Mouse (Mus musculus): ENCODE data around the gene Fkbp2. TPM values are rescaled to one million over a fixed set of nuclear protein-coding genes. Genes with fewer than 3 reads are reported as not detected.
A peak's percentile ranks its signal among the peaks of the same experiment; 100 is the strongest.

Gene Fkbp2
- polyA plus RNA-seq (2016; fragmentation: Nextera tagmentation; extraction: Ambion mirVana), result 90.2 and 93.0 TPM in 2 replicates

- peak within 1 kb of the TSS; percentile 75 for H3K27ac ChIP-seq
- WGBS, result 1% methylated on average over 38 of the region's 38 CpGs
- H3K4me1 ChIP-seq, result peaks cover 47% of the 10 kb centered on the region
- H3K4me3 ChIP-seq, result peak within 1 kb of the TSS; percentile 69
- H3K9ac ChIP-seq, result peak within 1 kb of the TSS; percentile 81
- peak; percentile 85 for ATAC-seq (ENCODE audit: low FRiP score, low read depth)
- peak within 1 kb of the TSS; percentile 77 for H3K4me2 ChIP-seq (replicated peaks)
- no peaks in the 10 kb centered on the region for H3K9me3 ChIP-seq
- H3K36me3 ChIP-seq, result peaks cover 44% of the 10 kb centered on the region
- no peaks in the 10 kb centered on the region for H3K27me3 ChIP-seq (replicated peaks)
These were observed at the start of gene Fkbp2 for GRCm38 (mm10) chr19:6980381-6981093. TSS of gene Fkbp2 (minus strand) at chr19:6980501.

GRCm38 (mm10) chr19:7029531-7029930 is 49.2 kb upstream of the Fkbp2 start:
- Histone ChIP-seq H3K9ac (no peak overlapping the region), H3K4me2 (replicated peaks) (no peak overlapping the region), H3K27me3 (replicated peaks) (no peaks in the 10 kb centered on the region), H3K36me3 (peaks cover 95% of the 10 kb centered on the region), H3K9me3 (no peaks in the 10 kb centered on the region), H3K27ac (no peak overlapping the region), H3K4me1 (no peaks in the 10 kb centered on the region), H3K4me3 (no peak overlapping the region)
- no peak for ATAC-seq (ENCODE audit: low FRiP score, low read depth)
- 94% methylated on average over 5 of the region's 5 CpGs for WGBS

- Histone ChIP-seq H3K4me2 (replicated peaks) (no peak overlapping the region), H3K4me1 (no peaks in the 10 kb centered on the region), H3K27me3 (replicated peaks) (no peaks in the 10 kb centered on the region), H3K9ac (no peak overlapping the region), H3K4me3 (no peak overlapping the region), H3K27ac (no peak overlapping the region), H3K9me3 (no peaks in the 10 kb centered on the region), H3K36me3 (peaks cover 78% of the 10 kb centered on the region)
- WGBS, result 52% methylated on average over 3 of the region's 3 CpGs
- no peak for ATAC-seq (ENCODE audit: low FRiP score, low read depth)
These were observed 39.9 kb upstream of the Fkbp2 start for GRCm38 (mm10) chr19:7020224-7020641.

- no peak within 1 kb of the TSS for H3K9ac ChIP-seq
- ATAC-seq (ENCODE audit: low FRiP score, low read depth), result no peak
- no peak within 1 kb of the TSS for H3K27ac ChIP-seq
- H3K9me3 ChIP-seq, result no peaks in the 10 kb centered on the region
- no peak within 1 kb of the TSS for H3K4me2 ChIP-seq (replicated peaks)
- peaks cover 72% of the 10 kb centered on the region for H3K36me3 ChIP-seq
- H3K27me3 ChIP-seq (replicated peaks), result no peaks in the 10 kb centered on the region
- WGBS, result 92% methylated on average over 5 of the region's 5 CpGs
- H3K4me3 ChIP-seq, result no peak within 1 kb of the TSS
- no peaks in the 10 kb centered on the region for H3K4me1 ChIP-seq
These were observed 38.9 kb upstream of the Fkbp2 start, which contains the start of gene Fermt3 for GRCm38 (mm10) chr19:7019191-7019590. TSS of gene Fermt3 (minus strand) at chr19:7019469.

GRCm38 (mm10) chr19:7018546-7018945 is 38.2 kb upstream of the Fkbp2 start:
- H3K4me1 ChIP-seq, result no peaks in the 10 kb centered on the region
- no peak for ATAC-seq (ENCODE audit: low FRiP score, low read depth)
- H3K36me3 ChIP-seq, result peaks cover 74% of the 10 kb centered on the region
- H3K4me2 ChIP-seq (replicated peaks), result no peak overlapping the region
- no peaks in the 10 kb centered on the region for H3K9me3 ChIP-seq
- H3K27ac ChIP-seq, result no peak overlapping the region
- no peak overlapping the region for H3K4me3 ChIP-seq
- no peaks in the 10 kb centered on the region for H3K27me3 ChIP-seq (replicated peaks)
- 94% methylated on average over 11 of the region's 11 CpGs for WGBS
- no peak overlapping the region for H3K9ac ChIP-seq

- Histone ChIP-seq H3K4me1 (no peaks in the 10 kb centered on the region), H3K4me2 (replicated peaks) (no peak overlapping the region), H3K9me3 (no peaks in the 10 kb centered on the region), H3K27ac (no peak overlapping the region), H3K36me3 (peaks cover 71% of the 10 kb centered on the region), H3K4me3 (no peak overlapping the region), H3K9ac (no peak overlapping the region), H3K27me3 (replicated peaks) (no peaks in the 10 kb centered on the region)
- ATAC-seq (ENCODE audit: low FRiP score, low read depth), result no peak
- WGBS, result 87% methylated on average over 12 of the region's 12 CpGs
These were observed 37.5 kb upstream of the Fkbp2 start for GRCm38 (mm10) chr19:7017541-7018457.

- Histone ChIP-seq H3K4me2 (replicated peaks) (no peak overlapping the region), H3K9ac (no peak overlapping the region), H3K36me3 (peaks cover 40% of the 10 kb centered on the region), H3K9me3 (no peaks in the 10 kb centered on the region), H3K4me1 (no peaks in the 10 kb centered on the region), H3K27ac (no peak overlapping the region), H3K4me3 (no peak overlapping the region), H3K27me3 (replicated peaks) (no peaks in the 10 kb centered on the region)
- 90% methylated on average over 20 of the region's 20 CpGs for WGBS
- ATAC-seq (ENCODE audit: low FRiP score, low read depth), result no peak
These were observed 34.3 kb upstream of the Fkbp2 start for GRCm38 (mm10) chr19:7014481-7015135.

- Histone ChIP-seq H3K9ac (no peak overlapping the region), H3K27me3 (replicated peaks) (no peaks in the 10 kb centered on the region), H3K36me3 (peaks cover 34% of the 10 kb centered on the region), H3K4me3 (no peak overlapping the region), H3K4me1 (no peaks in the 10 kb centered on the region), H3K4me2 (replicated peaks) (no peak overlapping the region), H3K27ac (no peak overlapping the region), H3K9me3 (no peaks in the 10 kb centered on the region)
- 92% methylated on average over 9 of the region's 9 CpGs for WGBS
- no peak for ATAC-seq (ENCODE audit: low FRiP score, low read depth)
These were observed 33.7 kb upstream of the Fkbp2 start for GRCm38 (mm10) chr19:7013984-7014383.

GRCm38 (mm10) chr19:7012426-7012825 is 32.1 kb upstream of the Fkbp2 start:
- Histone ChIP-seq H3K27me3 (replicated peaks) (no peaks in the 10 kb centered on the region), H3K4me1 (no peaks in the 10 kb centered on the region), H3K27ac (no peak overlapping the region), H3K36me3 (peaks cover 21% of the 10 kb centered on the region), H3K9ac (no peak overlapping the region), H3K9me3 (no peaks in the 10 kb centered on the region), H3K4me2 (replicated peaks) (no peak overlapping the region), H3K4me3 (no peak overlapping the region)
- ATAC-seq (ENCODE audit: low FRiP score, low read depth), result no peak
- 77% methylated on average over 4 of the region's 4 CpGs for WGBS

- Histone ChIP-seq H3K27me3 (replicated peaks) (no peaks in the 10 kb centered on the region), H3K9me3 (no peaks in the 10 kb centered on the region), H3K27ac (no peak overlapping the region), H3K36me3 (no peaks in the 10 kb centered on the region), H3K4me3 (no peak overlapping the region), H3K4me2 (replicated peaks) (no peak overlapping the region), H3K4me1 (no peaks in the 10 kb centered on the region), H3K9ac (no peak overlapping the region)
- WGBS, result 90% methylated on average over 9 of the region's 9 CpGs
- ATAC-seq (ENCODE audit: low FRiP score, low read depth), result no peak
These were observed 26.7 kb upstream of the Fkbp2 start for GRCm38 (mm10) chr19:7006892-7007593.

GRCm38 (mm10) chr19:6999360-7000063 is 19.2 kb upstream of the Fkbp2 start:
- no peaks in the 10 kb centered on the region for H3K27me3 ChIP-seq (replicated peaks)
- H3K9ac ChIP-seq, result no peak overlapping the region
- no peaks in the 10 kb centered on the region for H3K9me3 ChIP-seq
- 92% methylated on average over 19 of the region's 19 CpGs for WGBS
- no peak overlapping the region for H3K4me2 ChIP-seq (replicated peaks)
- H3K36me3 ChIP-seq, result peaks cover 25% of the 10 kb centered on the region
- H3K4me3 ChIP-seq, result no peak overlapping the region
- ATAC-seq (ENCODE audit: low FRiP score, low read depth), result no peak
- H3K27ac ChIP-seq, result no peak overlapping the region
- peaks cover 21% of the 10 kb centered on the region for H3K4me1 ChIP-seq
